Mouse (Mus musculus) ES-E14 (cell line): ENCODE results near the gene Arhgap1.

Source experiments
- CHD2 ChIP-seq: IDR thresholded peaks from 2 replicates; pipeline ENCODE4 v1.6.1; 2014; ENCODE audit warnings: mild to moderate bottlenecking, low read depth, low read length, inconsistent platforms
- HCFC1 ChIP-seq: IDR thresholded peaks from 2 replicates; pipeline ENCODE4 v1.6.1; 2012; ENCODE audit warnings: low read length, inconsistent platforms, borderline replicate concordance; ENCODE audit not compliant: insufficient read depth
- MAFK ChIP-seq: IDR thresholded peaks from 2 replicates; pipeline ENCODE4 v1.6.1; 2014; ENCODE audit warnings: mild to moderate bottlenecking, low read depth, low read length, inconsistent platforms; ENCODE audit not compliant: insufficient read depth
- ZC3H11A ChIP-seq: IDR thresholded peaks from 2 replicates; pipeline ENCODE4 v1.6.1; 2012; ENCODE audit warnings: low read depth, mild to moderate bottlenecking, inconsistent platforms, low read length, borderline replicate concordance
- ZNF384 ChIP-seq: IDR thresholded peaks from 2 replicates; pipeline ENCODE4 v1.6.1; 2012; ENCODE audit warnings: low read depth, low read length, inconsistent platforms

DNA sequence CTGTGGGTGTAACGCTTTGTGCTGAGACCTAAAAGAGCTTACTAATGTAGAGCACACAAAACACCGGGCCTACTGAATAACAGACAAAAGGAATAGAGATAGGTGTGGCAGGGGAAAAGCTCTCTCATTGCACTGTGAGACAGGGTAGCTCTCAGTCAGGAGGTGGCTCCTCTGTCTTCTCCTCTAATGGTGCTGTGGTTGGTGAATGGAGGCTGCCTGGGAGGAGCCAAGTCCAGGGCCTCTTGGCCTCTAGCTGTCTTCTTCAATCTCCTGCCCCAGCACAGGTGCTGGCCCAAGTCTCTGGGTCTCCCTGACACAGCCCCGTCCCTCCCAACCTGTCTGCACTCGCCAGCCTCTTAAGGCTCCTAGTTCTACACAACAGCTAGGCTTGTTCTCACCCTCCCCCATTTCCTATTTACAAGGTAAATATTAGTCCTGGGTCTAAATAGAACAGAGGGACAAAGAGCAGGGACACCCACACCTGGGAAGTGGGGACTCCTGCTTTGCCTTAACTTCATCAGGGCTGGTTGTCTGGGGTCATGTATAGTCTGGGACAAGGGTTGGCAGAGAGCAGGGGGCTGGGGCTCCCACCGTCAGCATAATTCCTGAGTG, 12.8 kb upstream of the Arhgap1 start:
- TF ChIP-seq CHD2 (no peak), ZNF384 (no peak), ZC3H11A (no peak), MAFK (no peak), HCFC1 (no peak)
